Mouse (Mus musculus): Measurements from ENCODE around the gene Gm6592. TPM values are rescaled to one million over a fixed set of nuclear protein-coding genes. Genes with fewer than 3 reads are reported as not detected.
"Not testable (repeated sequence)": the region's sequence is repeated elsewhere in the genome, so short reads cannot be mapped to it uniquely, and the experiment has no call there.

Gene Gm6592
- not detected in 2 replicates for polyA plus RNA-seq (2012; rRNA removed)

- no peak for TF ChIP-seq POLR2A (IDR thresholded peaks at IDR 0.05; ENCODE audit: low read depth, low read length)
- Histone ChIP-seq H3K4me1 (ENCODE audit: control insufficient read depth, insufficient read depth, low read length) (no peaks in the 10 kb centered on the region), H3K27me3 (replicated peaks; ENCODE audit: control insufficient read depth, insufficient read depth, low read length) (no peaks in the 10 kb centered on the region), H3K36me3 (ENCODE audit: control insufficient read depth, insufficient read depth, low read length) (no peaks in the 10 kb centered on the region), H3K27ac (ENCODE audit: insufficient read depth, low read depth, low read length) (no peak within 1 kb of the TSS), H3K4me3 (ENCODE audit: insufficient read depth, low read depth, low read length) (no peak within 1 kb of the TSS)
- DNase-seq = no peak
- 66% methylated on average over 1 of the region's 1 CpGs for WGBS
Measured at GRCm38 (mm10) chrX:8843694-8844093, at the start of gene Gm6592. TSS of gene Gm6592 (plus strand) at chrX:8843994.

- 89% methylated on average over 4 of the region's 4 CpGs for WGBS
- H3K4me1 ChIP-seq (ENCODE audit: control insufficient read depth, insufficient read depth, low read length); H3K27ac ChIP-seq (ENCODE audit: insufficient read depth, low read depth, low read length); H3K36me3 ChIP-seq (ENCODE audit: control insufficient read depth, insufficient read depth, low read length); H3K27me3 ChIP-seq (replicated peaks; ENCODE audit: control insufficient read depth, insufficient read depth, low read length); H3K4me3 ChIP-seq (ENCODE audit: insufficient read depth, low read depth, low read length); DNase-seq: not testable (repeated sequence)
Measured at GRCm38 (mm10) chrX:8803391-8803790, 40.4 kb upstream of the Gm6592 start, which contains the start of gene Ssxb5. TSS of gene Ssxb5 (plus strand) at chrX:8803691.

GRCm38 (mm10) chrX:8832043-8832442, 11.8 kb upstream of the Gm6592 start:
- Histone ChIP-seq H3K36me3 (ENCODE audit: control insufficient read depth, insufficient read depth, low read length) (no peaks in the 10 kb centered on the region), H3K4me1 (ENCODE audit: control insufficient read depth, insufficient read depth, low read length) (no peaks in the 10 kb centered on the region), H3K27me3 (replicated peaks; ENCODE audit: control insufficient read depth, insufficient read depth, low read length) (no peaks in the 10 kb centered on the region), H3K4me3 (ENCODE audit: insufficient read depth, low read depth, low read length) (no peak overlapping the region), H3K27ac (ENCODE audit: insufficient read depth, low read depth, low read length) (no peak overlapping the region)
- peak; percentile 46 for DNase-seq
- TF ChIP-seq POLR2A (IDR thresholded peaks at IDR 0.05; ENCODE audit: low read depth, low read length) (no peak), CTCF (conservative IDR thresholded peaks at IDR 0.05; ENCODE audit: insufficient read depth, insufficient read length, low read depth, low read length) (peak; percentile 48)

GRCm38 (mm10) chrX:8852486-8852885, 8.7 kb downstream of the Gm6592 start:
- Histone ChIP-seq H3K4me3 (ENCODE audit: insufficient read depth, low read depth, low read length) (no peak overlapping the region), H3K4me1 (ENCODE audit: control insufficient read depth, insufficient read depth, low read length) (no peaks in the 10 kb centered on the region), H3K27ac (ENCODE audit: insufficient read depth, low read depth, low read length) (no peak overlapping the region), H3K27me3 (replicated peaks; ENCODE audit: control insufficient read depth, insufficient read depth, low read length) (no peaks in the 10 kb centered on the region), H3K36me3 (ENCODE audit: control insufficient read depth, insufficient read depth, low read length) (no peaks in the 10 kb centered on the region)
- WGBS = 95% methylated on average over 10 of the region's 10 CpGs
- no peak for DNase-seq
- no peak for TF ChIP-seq POLR2A (IDR thresholded peaks at IDR 0.05; ENCODE audit: low read depth, low read length)
- no peak for TF ChIP-seq CTCF (conservative IDR thresholded peaks at IDR 0.05; ENCODE audit: insufficient read depth, insufficient read length, low read depth, low read length)

GRCm38 (mm10) chrX:8864331-8864730, 20.5 kb downstream of the Gm6592 start:
- peak; percentile 81 for DNase-seq
- not testable (repeated sequence) for H3K4me3 ChIP-seq (ENCODE audit: insufficient read depth, low read depth, low read length); H3K27me3 ChIP-seq (replicated peaks; ENCODE audit: control insufficient read depth, insufficient read depth, low read length); H3K27ac ChIP-seq (ENCODE audit: insufficient read depth, low read depth, low read length); H3K4me1 ChIP-seq (ENCODE audit: control insufficient read depth, insufficient read depth, low read length); H3K36me3 ChIP-seq (ENCODE audit: control insufficient read depth, insufficient read depth, low read length)
- 2% methylated on average over 3 of the region's 3 CpGs for WGBS
- TF ChIP-seq CTCF (conservative IDR thresholded peaks at IDR 0.05; ENCODE audit: insufficient read depth, insufficient read length, low read depth, low read length) = peak; percentile 53

- not testable (repeated sequence) for DNase-seq; H3K27me3 ChIP-seq (replicated peaks; ENCODE audit: control insufficient read depth, insufficient read depth, low read length); H3K36me3 ChIP-seq (ENCODE audit: control insufficient read depth, insufficient read depth, low read length); H3K27ac ChIP-seq (ENCODE audit: insufficient read depth, low read depth, low read length); H3K4me1 ChIP-seq (ENCODE audit: control insufficient read depth, insufficient read depth, low read length); H3K4me3 ChIP-seq (ENCODE audit: insufficient read depth, low read depth, low read length)
- WGBS = 94% methylated on average over 4 of the region's 4 CpGs
Measured at GRCm38 (mm10) chrX:8873953-8874352, 30.2 kb downstream of the Gm6592 start, which contains the start of gene Gm5751. TSS of gene Gm5751 (plus strand) at chrX:8874253.

GRCm38 (mm10) chrX:8884336-8884735, 40.5 kb downstream of the Gm6592 start:
- Histone ChIP-seq H3K27ac (ENCODE audit: insufficient read depth, low read depth, low read length) (no peak overlapping the region), H3K36me3 (ENCODE audit: control insufficient read depth, insufficient read depth, low read length) (no peaks in the 10 kb centered on the region), H3K4me1 (ENCODE audit: control insufficient read depth, insufficient read depth, low read length) (no peaks in the 10 kb centered on the region), H3K27me3 (replicated peaks; ENCODE audit: control insufficient read depth, insufficient read depth, low read length) (no peaks in the 10 kb centered on the region), H3K4me3 (ENCODE audit: insufficient read depth, low read depth, low read length) (no peak overlapping the region)
- WGBS = 77% methylated on average over 4 of the region's 4 CpGs
- TF ChIP-seq CTCF (conservative IDR thresholded peaks at IDR 0.05; ENCODE audit: insufficient read depth, insufficient read length, low read depth, low read length) (no peak), POLR2A (IDR thresholded peaks at IDR 0.05; ENCODE audit: low read depth, low read length) (no peak)
- DNase-seq = no peak

GRCm38 (mm10) chrX:8891975-8892342, 48.2 kb downstream of the Gm6592 start:
- no peak for DNase-seq
- Histone ChIP-seq H3K27me3 (replicated peaks; ENCODE audit: control insufficient read depth, insufficient read depth, low read length) (no peaks in the 10 kb centered on the region), H3K4me3 (ENCODE audit: insufficient read depth, low read depth, low read length) (peak overlapping the region; percentile 80; the same call in 1 of the 2 replicates), H3K27ac (ENCODE audit: insufficient read depth, low read depth, low read length) (no peak overlapping the region), H3K4me1 (ENCODE audit: control insufficient read depth, insufficient read depth, low read length) (no peaks in the 10 kb centered on the region), H3K36me3 (ENCODE audit: control insufficient read depth, insufficient read depth, low read length) (no peaks in the 10 kb centered on the region)
- TF ChIP-seq POLR2A (IDR thresholded peaks at IDR 0.05; ENCODE audit: low read depth, low read length) (no peak), CTCF (conservative IDR thresholded peaks at IDR 0.05; ENCODE audit: insufficient read depth, insufficient read length, low read depth, low read length) (no peak)
- 29% methylated on average over 3 of the region's 9 CpGs for WGBS
